Mouse (Mus musculus) MEL (cell line): ENCODE measurements at regions not wholly inside any gene's neighbourhood (a gene's known extent, or its start where the extent isn't known, plus 50 kb on each side); places are given as distances from the start of the nearest gene placed in this dataset.

Source experiments
- CTCF ChIP-seq, 3 experiments: IDR thresholded peaks in 2 of 3; conservative IDR thresholded peaks in 1 of 3; 2 replicates each; pipeline ENCODE4 v1.5.1; 2011 to 2012; ENCODE audit warnings: low read length in 3 of 3, low read depth in 2 of 3, mild to moderate bottlenecking in 2 of 3, improper control_type of control experiment in 1 of 3, inconsistent platforms in 1 of 3, mixed read lengths in 1 of 3, moderate library complexity in 1 of 3; ENCODE audit not compliant: control insufficient read depth in 1 of 3, insufficient read depth in 1 of 3, poor library complexity in 1 of 3, severe bottlenecking in 1 of 3
- E2F4 ChIP-seq: IDR thresholded peaks from 2 replicates; pipeline ENCODE4 v1.6.1; 2011; ENCODE audit warnings: low read depth, low read length, improper control_type of control experiment, borderline replicate concordance
- EP300 ChIP-seq, 2 experiments: IDR thresholded peaks; 2 replicates each; pipeline ENCODE4 v1.6.1; 2011; ENCODE audit warnings: improper control_type of control experiment in 2 of 2, low read length in 2 of 2, low read depth in 1 of 2, mild to moderate bottlenecking in 1 of 2
- MAFK ChIP-seq: IDR thresholded peaks from 2 replicates; pipeline ENCODE4 v1.6.1; 2011; ENCODE audit warnings: low read depth, mild to moderate bottlenecking, low read length, improper control_type of control experiment, borderline replicate concordance
- MYC ChIP-seq: IDR thresholded peaks from 2 replicates; pipeline ENCODE4 v1.6.1; 2011; ENCODE audit warnings: low read depth, mild to moderate bottlenecking, low read length, improper control_type of control experiment, moderate library complexity
- POLR2A ChIP-seq, 2 experiments: IDR thresholded peaks; 2 replicates each; pipeline ENCODE4 v1.6.1; 2011 to 2012; ENCODE audit warnings: low read length in 2 of 2, mild to moderate bottlenecking in 2 of 2, control low read depth in 1 of 2, improper control_type of control experiment in 1 of 2, low read depth in 1 of 2, moderate library complexity in 1 of 2; ENCODE audit not compliant: control insufficient read depth in 1 of 2, insufficient read depth in 1 of 2, poor library complexity in 1 of 2
- POLR2AphosphoS5 ChIP-seq: IDR thresholded peaks from 2 replicates; pipeline ENCODE4 v1.6.1; 2012; ENCODE audit warnings: low read depth, borderline replicate concordance, mild to moderate bottlenecking, inconsistent platforms, low read length, moderate library complexity, mixed read lengths
- ZMIZ1 ChIP-seq: IDR thresholded peaks from 2 replicates; pipeline ENCODE4 v1.6.1; 2012; ENCODE audit warnings: low read depth, mild to moderate bottlenecking, inconsistent platforms, low read length, improper control_type of control experiment, moderate library complexity

DNA sequence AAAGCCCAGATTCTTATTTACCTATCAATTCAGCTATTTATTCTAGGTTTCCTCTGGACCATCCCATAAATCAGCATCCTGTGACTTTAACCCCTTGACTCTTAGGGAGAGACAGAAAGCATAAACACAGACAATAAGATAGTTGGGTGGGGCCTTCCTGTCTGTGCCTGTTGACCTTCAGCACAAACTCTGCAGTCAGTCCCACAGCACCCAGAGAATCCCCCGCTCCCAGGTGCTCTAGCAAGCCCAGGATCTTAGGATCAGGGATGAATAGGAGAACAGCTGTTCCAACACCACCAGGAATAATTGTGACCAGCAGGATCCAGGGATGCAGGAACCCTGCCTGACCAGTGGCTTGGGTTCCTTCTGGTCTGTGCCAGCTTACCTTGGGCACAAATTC is 107.8 kb downstream of the Basp1 start:
- TF ChIP-seq MYC (no peak), ZMIZ1 (no peak), POLR2AphosphoS5 (no peak), POLR2A (IDR thresholded peaks at IDR 0.05; ENCODE audit: control insufficient read depth in 1 of 2, insufficient read depth in 1 of 2, low read depth in 1 of 2, low read length in 2 of 2, poor library complexity in 1 of 2) (no peak), EP300 (IDR thresholded peaks at IDR 0.05; ENCODE audit: low read depth in 1 of 2, low read length in 2 of 2) (no peak), CTCF (IDR thresholded peaks at IDR 0.05 in 2 of 3, conservative IDR thresholded peaks at IDR 0.05 in 1 of 3; ENCODE audit: control insufficient read depth in 1 of 3, insufficient read depth in 1 of 3, low read depth in 2 of 3, low read length in 3 of 3, poor library complexity in 1 of 3, severe bottlenecking in 1 of 3) (no peak), E2F4 (no peak), MAFK (no peak)
